Comparison of ENCODE assay signal across 8 mouse cellular contexts in the genomic region with DNA sequence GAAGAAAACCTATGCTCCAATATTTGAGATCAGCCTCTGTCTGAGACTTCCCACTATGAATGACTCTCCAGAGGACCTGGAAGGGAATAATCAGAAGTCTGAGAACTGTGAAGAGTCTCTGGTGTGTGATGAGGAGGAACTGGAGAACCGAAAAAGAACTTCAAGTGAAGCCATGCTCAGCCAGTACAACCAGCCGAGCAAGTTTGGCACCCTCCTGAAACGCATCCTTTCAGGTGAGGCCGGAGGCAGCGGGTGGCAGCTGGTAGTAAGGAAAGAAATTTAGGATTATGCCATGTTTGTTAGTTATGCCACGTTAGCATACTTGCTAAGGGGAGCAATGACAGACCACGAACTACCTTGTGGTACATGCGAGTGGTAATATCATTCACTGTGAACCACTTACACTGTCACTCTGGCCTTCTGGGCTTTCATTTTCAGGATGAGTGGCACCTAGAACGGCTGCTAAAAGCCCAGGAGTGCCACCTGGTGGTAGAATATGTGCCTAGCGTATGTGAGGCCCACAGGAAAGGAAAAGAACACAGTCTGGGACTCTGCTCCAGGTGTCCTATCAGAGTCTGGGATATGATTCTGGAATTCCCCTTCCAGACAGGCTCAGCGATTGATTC. TPM values are rescaled to one million over a fixed set of nuclear protein-coding genes. Genes with fewer than 3 reads are reported as not detected.
A peak's percentile ranks its signal among the peaks of the same experiment; 100 is the strongest.
DNase-seq lines count a peak whose midpoint lies in the region; ATAC-seq lines count a peak whose summit lies in the region.

No protein-coding gene starts in this region.

- WGBS in intestine, embryonic 15.5 days = 40% methylated on average over 11 of the region's 11 CpGs
- 43% methylated on average over 11 of the region's 11 CpGs for WGBS in stomach, embryonic 15.5 days

- H3K9ac ChIP-seq in intestine, embryonic 15.5 days = no peak overlapping the region
- H3K9ac ChIP-seq in stomach, embryonic 15.5 days = no peak overlapping the region

- H3K36me3 ChIP-seq in intestine, embryonic 15.5 days = no peaks in the 10 kb centered on the region
- no peaks in the 10 kb centered on the region for H3K36me3 ChIP-seq in stomach, embryonic 15.5 days

- intact Hi-C loops in left cerebral cortex, postnatal 14 days (cut with DNase I) = loop anchor here (5.0 kb wide), 2 partner anchors 69 to 344 kb away; no protein-coding TSS in a partner anchor

- no peaks in the 10 kb centered on the region for H3K4me1 ChIP-seq in intestine, embryonic 15.5 days (replicated peaks)
- H3K4me1 ChIP-seq in stomach, embryonic 15.5 days = no peaks in the 10 kb centered on the region

- H3K27me3 ChIP-seq in intestine, embryonic 15.5 days (replicated peaks) = no peaks in the 10 kb centered on the region
- no peaks in the 10 kb centered on the region for H3K27me3 ChIP-seq in stomach, embryonic 15.5 days (replicated peaks)

- DNase-seq in 3134 (ENCODE audit: extremely low read depth, insufficient read length, low spot score) = peak; percentile 15
- DNase-seq in Muller cell, postnatal 12 days (ENCODE audit: inconsistent ontology term) = peak; percentile 57
- DNase-seq in cerebellum, adult 8-10 months = peak; percentile 60
- peak; percentile 72 for DNase-seq in forelimb bud, embryonic 11.5 days (ENCODE audit: low read depth, low spot score)
- peak; percentile 73 to 86 for DNase-seq in left cerebral cortex, postnatal 14 days (ENCODE audit: low spot score in 2 of 2)

- no peak overlapping the region for H3K4me2 ChIP-seq in intestine, embryonic 15.5 days (replicated peaks)
- H3K4me2 ChIP-seq in stomach, embryonic 15.5 days = no peak overlapping the region

- no peak overlapping the region for H3K27ac ChIP-seq in intestine, embryonic 15.5 days
- H3K27ac ChIP-seq in stomach, embryonic 15.5 days = no peak overlapping the region

- ATAC-seq in intestine, embryonic 15.5 days = peak; percentile 67; the same call in 1 of the 2 replicates
- ATAC-seq in monocyte, adult 5-6 weeks (replicated peaks; ENCODE audit: insufficient number of reproducible peaks, low FRiP score, low TSS enrichment, poor library complexity, severe bottlenecking) = peak; percentile 71
- peak; percentile 50; the same call in 1 of the 2 replicates for ATAC-seq in stomach, embryonic 15.5 days (ENCODE audit: insufficient read depth, low FRiP score, low read depth)

- H3K4me3 ChIP-seq in intestine, embryonic 15.5 days (replicated peaks) = no peak overlapping the region
- H3K4me3 ChIP-seq in stomach, embryonic 15.5 days (replicated peaks) = no peak overlapping the region

- H3K9me3 ChIP-seq in intestine, embryonic 15.5 days = no peaks in the 10 kb centered on the region
- H3K9me3 ChIP-seq in stomach, embryonic 15.5 days = no peaks in the 10 kb centered on the region

RNA-seq across cellular contexts. Expression of a gene that starts 39.6 kb away (rescaled TPM):
- polyA plus RNA-seq in intestine, embryonic 15.5 days (2015; fragmentation: Nextera tagmentation; extraction: Ambion mirVana) = 1.2 and 2.1 TPM in 2 replicates
- total RNA-seq in left cerebral cortex, postnatal 14 days (2021) = 1 to 10 TPM; 1.3 to 2.2 TPM
- 1.4 to 4.2 TPM (median 4.0 TPM) in 3 replicates for total RNA-seq in monocyte, adult 5-6 weeks (2017)
- 1.4 and 1.5 TPM in 2 replicates for polyA plus RNA-seq in stomach, embryonic 15.5 days (2015; fragmentation: Nextera tagmentation; extraction: Ambion mirVana)

Comparison
In these comparisons a context has a peak if more than half of its experiments do, and no peak if none do; other contexts are left out.
1. DNase-seq: peak in every context shown above with its lines; median percentile 80 in left cerebral cortex, postnatal 14 days; 72 in forelimb bud, embryonic 11.5 days; 60 in cerebellum, adult 8-10 months; 57 in Muller cell, postnatal 12 days; 15 in 3134.